Mouse (Mus musculus): Measurements from ENCODE around the gene Cyp19a1.

Gene Cyp19a1

GRCm38 (mm10) chr9:54268010-54268409, at the start of gene Cyp19a1:
TSS of gene Cyp19a1 (minus strand) at chr9:54268110.
- DNase-seq (ENCODE audit: low spot score in 2 of 2), result no peak

- no peak for DNase-seq (ENCODE audit: low spot score in 2 of 2)
These were observed 48.5 kb upstream of the Cyp19a1 start for GRCm38 (mm10) chr9:54316363-54316762.

DNA sequence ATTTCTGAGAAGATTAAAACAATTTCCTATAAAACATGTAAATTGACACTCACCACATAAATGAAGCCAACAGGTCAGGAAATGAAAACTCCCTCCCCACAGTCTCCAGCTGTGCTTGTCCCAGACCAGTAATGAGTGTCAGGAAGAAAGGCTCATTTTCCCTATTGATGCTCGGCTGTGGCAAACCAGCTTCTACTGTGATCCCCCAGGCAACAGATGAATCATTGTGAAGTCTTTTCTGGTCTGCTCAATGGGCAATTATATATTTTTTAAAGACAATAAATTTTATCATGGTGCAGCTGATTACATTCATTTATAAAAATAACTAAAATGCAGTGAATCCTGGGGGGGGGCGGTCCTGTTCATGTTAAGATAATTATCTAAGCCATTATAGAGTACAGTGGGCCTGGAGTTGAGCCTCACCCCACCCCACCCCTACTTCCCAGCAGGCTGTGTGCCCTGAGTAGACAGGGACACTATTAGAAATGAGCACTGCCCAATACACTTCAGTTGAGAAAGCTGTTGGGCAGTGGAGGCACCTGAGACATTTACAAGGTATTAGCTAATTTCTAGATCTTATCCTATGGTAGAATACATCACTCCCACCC, 40.9 kb upstream of the Cyp19a1 start:
- no peak for DNase-seq (ENCODE audit: low spot score in 2 of 2)

- no peak for DNase-seq (ENCODE audit: low spot score in 2 of 2)
These were observed 40.3 kb upstream of the Cyp19a1 start for GRCm38 (mm10) chr9:54308209-54308608.

GRCm38 (mm10) chr9:54301255-54301654, 33.3 kb upstream of the Cyp19a1 start:
- DNase-seq (ENCODE audit: low spot score in 2 of 2), result peak; percentile 19 to 21

DNA sequence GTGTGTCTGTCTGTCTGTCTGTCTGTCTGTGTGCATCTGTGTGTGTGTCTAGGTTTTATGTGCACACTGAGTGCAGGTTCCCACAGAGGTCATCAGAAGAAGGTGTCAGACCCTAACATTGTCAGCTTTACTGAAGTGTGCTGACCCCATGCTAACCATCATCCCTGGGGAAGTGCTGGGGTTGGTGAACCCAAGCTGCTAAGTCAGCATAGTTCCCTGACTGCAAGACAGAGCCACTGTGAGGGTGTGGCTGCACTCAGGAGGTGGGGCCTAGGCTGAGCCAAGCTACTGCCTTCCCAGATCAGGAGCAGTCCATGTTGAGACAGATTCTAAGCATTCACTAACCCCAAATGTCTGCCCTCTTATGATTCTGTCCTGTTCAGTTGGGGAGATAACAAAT, 31.9 kb upstream of the Cyp19a1 start:
- DNase-seq (ENCODE audit: low spot score in 2 of 2), result no peak

DNA sequence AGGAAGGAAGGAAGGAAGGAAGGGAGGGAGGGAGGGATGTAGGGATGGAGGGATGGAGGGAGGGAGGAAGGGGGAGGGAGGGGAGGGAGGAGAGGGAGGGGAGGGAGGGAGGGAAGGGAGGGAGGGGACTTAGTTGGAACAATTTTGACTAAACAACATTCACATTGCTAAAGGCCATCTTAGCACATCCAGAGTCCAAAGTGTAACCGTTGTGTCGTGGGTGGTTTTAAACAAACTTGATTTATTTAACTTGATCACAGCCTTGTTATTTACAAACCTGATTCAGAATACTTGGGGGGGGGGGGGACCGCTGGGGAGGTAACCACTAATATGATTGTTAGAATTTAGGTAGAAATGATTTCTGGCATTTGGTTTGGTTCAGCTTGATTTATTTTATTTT, 31.5 kb upstream of the Cyp19a1 start:
- no peak for DNase-seq (ENCODE audit: low spot score in 2 of 2)

- DNase-seq (ENCODE audit: low spot score in 2 of 2), result no peak
These were observed 19.9 kb upstream of the Cyp19a1 start for GRCm38 (mm10) chr9:54287804-54288203.

DNA sequence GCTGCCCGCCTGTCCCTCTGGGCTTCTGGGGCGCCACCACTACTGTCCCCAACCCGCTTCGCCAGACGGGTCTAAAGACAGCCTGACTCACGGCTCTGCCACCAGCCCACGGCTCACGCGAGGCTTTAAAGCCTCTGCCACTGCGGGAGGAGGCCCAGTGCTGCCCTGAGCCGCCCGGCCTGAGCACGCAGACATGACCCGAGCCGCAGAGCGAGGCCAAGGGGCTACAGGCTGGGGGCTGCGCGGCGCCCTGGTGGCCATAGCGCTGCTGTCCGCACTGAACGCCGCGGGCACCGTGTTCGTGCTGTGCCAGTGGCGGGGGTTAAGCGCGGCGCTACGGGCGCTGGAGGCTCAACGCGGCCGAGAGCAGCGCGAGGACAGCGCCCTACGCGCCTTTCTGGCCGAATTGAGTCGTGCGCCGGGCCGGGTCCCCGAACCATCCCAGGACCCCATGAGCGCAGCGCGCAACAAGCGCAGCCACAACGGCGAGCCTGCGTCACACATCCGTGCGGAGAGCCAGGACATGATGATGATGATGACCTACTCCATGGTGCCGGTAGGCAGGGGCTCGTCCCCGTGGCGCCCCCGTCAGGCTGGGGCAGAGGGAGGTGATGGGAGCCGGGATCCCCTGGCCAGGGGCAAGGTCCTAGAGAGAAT, 18.5 kb upstream of the Cyp19a1 start, which contains the start of gene Gldn:
TSS of gene Gldn (plus strand) at position 156 of the 657 bp plus-strand sequence.
- DNase-seq (ENCODE audit: low spot score in 2 of 2), result peak in 1 of 2 experiments; percentile 3

DNA sequence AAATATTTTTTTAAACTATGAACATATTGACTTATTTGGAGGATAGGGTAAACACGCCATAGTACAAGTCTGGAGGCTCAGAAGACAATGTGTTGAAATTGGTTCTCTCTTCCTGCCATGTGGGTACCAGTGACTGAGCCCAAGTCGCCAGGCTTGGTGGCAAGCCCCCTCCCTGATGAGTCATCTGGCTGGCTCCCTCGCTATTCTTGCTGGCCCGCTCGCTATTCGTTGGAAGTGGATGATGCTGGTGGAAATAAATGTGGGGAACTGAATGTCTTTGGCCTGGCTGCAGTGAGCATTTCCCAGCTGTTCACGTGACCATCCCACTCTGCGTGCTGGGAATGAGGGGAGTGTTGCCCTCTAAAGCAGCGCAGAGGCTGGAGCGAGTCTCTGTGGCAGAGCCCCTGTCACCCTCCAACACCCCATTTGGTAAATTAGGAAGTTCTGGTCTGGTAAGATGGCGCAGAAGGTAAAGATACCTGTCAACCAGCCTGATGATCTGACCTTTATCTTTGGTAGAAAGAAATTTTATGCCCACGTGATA, 11.2 kb upstream of the Cyp19a1 start:
- no peak for DNase-seq (ENCODE audit: low spot score in 2 of 2)

DNA sequence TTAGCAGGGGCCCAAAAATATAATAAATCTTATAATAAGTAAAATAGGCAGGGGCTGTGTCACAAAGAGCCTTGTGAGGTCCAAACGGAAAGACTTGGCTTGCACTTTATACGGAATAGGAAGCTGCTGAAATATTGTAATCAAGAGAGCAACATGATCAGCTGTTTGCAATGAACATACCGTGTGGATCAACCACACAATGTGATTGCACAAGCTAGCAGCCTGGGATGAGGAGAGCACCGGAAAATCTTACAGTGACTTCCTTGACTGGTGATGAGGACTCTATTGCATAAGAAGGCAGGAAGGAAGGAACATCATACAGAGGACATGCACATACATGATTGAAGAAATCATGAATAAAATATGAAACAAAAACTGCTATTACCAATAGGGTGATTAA, 7.4 kb upstream of the Cyp19a1 start:
- no peak for DNase-seq (ENCODE audit: low spot score in 2 of 2)

GRCm38 (mm10) chr9:54270889-54271288, 3.0 kb upstream of the Cyp19a1 start:
- no peak for DNase-seq (ENCODE audit: low spot score in 2 of 2)

DNA sequence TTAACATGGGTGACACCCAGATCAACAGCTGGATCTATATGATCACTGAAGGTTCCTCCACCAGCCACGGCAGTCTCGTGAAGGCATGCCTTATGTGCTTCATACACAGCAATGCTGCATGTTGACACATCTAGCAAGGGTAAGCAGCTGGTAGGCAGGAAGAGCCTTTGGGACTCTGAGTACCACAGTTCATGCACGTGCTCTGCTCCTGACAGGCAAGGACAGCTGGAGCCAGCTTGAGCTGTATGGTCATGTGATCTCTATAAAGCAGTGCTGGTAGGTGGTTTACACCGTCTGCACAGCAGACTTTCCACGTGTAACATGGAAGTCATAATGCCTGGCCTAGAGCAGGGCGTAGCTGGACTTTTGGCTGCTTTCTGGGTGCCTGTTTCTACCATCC, 2.1 kb upstream of the Cyp19a1 start:
- no peak for DNase-seq (ENCODE audit: low spot score in 2 of 2)

DNA sequence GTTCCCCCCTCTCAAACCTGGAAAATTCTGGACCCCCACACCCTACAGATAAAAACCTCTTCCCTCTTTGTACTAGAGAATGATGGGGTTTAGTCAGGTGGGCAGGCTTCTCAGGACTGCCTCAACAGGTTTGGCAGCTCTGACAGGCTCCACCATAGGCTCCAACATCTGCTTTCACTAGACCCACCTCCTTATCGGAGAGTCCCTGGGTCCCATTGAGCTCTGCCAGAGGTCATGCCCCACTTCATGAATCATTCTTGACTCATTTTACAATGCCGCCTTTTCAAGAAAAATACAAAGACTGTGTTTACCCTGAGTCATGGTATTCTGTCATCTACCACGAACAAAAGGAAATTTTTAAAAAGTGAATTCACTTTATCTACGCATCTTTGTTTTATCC, 3.2 kb downstream of the Cyp19a1 start:
- no peak for DNase-seq (ENCODE audit: low spot score in 2 of 2)

DNA sequence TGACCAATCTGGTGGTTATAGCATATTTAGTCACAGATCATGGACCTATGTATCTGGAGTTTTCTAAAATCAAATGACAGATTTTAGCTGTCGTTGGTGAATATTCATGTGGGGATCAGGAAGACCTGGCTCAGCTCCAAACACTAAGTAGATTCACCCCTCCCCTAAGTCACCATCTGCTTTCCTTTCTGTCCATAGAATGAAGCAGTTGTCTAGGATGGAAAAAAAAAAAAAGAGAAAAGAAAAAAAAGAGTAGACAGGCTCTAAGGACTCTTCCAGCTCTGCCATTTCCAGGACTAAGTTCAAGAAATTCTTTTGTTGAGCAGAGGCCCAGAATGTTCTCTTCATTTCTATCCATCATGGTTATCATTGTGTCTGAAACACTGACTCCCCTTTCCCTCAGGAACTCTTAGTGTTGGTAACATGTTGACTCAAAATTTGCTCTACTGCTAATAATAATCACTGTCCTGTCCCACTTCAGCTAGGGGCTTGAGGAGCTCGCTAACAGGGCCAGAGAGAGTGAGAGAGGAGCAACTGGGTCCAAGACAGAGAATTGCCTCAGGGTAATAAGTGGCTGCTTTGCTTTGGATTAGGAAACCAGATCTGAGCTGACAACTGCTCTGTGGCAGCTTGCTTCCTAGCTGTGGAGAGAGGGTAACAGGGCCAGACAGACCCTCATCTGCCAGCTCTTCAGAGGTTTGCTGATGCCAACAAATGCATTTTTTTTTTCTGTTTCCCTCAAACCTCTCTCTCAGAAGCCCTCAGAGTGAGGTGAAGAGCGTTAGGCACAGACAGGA, 22.8 kb downstream of the Cyp19a1 start:
- no peak for DNase-seq (ENCODE audit: low spot score in 2 of 2)

- DNase-seq (ENCODE audit: low spot score in 2 of 2), result no peak
These were observed 40.3 kb downstream of the Cyp19a1 start for GRCm38 (mm10) chr9:54227580-54227979.

- no peak for DNase-seq (ENCODE audit: low spot score in 2 of 2)
These were observed 51.4 kb downstream of the Cyp19a1 start for GRCm38 (mm10) chr9:54216511-54216910.

- DNase-seq (ENCODE audit: low spot score in 2 of 2), result peak; percentile 9 to 39
These were observed 53.0 kb downstream of the Cyp19a1 start for GRCm38 (mm10) chr9:54214881-54215280.

DNA sequence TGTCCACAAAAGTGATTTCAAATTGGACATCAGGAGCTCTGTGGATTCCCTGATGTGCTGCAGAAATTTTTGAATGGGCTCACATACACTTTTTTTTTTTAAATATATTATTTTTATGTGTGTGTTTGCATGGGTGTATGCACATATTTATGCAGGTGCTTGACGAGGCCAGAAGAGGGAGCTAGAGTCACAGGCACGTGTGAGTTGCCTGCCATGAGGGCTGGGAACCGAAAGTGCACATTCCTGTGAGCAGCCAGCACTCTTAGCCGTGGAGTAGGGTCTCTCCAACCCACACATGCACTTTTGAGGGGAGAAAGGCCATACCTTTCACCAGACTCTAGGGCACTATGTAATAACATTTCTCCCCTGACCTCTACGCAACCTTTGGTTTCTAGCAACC, 73.1 kb downstream of the Cyp19a1 start:
- DNase-seq (ENCODE audit: low spot score in 2 of 2), result no peak

GRCm38 (mm10) chr9:54191435-54191834, 76.5 kb downstream of the Cyp19a1 start:
- DNase-seq (ENCODE audit: low spot score in 2 of 2), result no peak

DNA sequence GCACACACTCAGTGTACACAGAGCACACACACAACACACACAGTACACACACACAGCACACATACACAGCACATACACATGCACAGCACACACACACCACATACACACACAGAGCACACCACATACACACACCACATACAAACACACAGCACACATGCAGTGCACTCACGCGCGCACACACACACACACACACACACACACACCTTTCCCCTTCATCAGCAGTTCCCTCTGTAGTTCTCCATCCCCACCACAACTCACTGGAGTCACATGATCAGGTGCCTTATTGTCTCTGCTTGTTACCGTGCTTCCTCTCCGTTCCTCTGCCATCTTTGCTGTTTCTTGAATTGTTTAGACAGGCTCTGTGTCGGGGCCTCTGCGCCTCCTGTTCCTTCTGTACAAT, 85.4 kb downstream of the Cyp19a1 start:
- no peak for DNase-seq (ENCODE audit: low spot score in 2 of 2)

- peak; percentile 20 to 30 for DNase-seq (ENCODE audit: low spot score in 2 of 2)
These were observed 86.6 kb downstream of the Cyp19a1 start for GRCm38 (mm10) chr9:54181330-54181729.
